Mouse (Mus musculus): Measurements from ENCODE around the gene Mpz. TPM values are rescaled to one million over a fixed set of nuclear protein-coding genes. Genes with fewer than 3 reads are reported as not detected.
A peak's percentile ranks its signal among the peaks of the same experiment; 100 is the strongest.
"Not testable (repeated sequence)": the region's sequence is repeated elsewhere in the genome, so short reads cannot be mapped to it uniquely, and the experiment has no call there.

The Mpz gene
- polyA plus RNA-seq, 1 experiment from 2014 or later, result 0.91 TPM

- Histone ChIP-seq H3K27ac (replicated peaks) (peak within 1 kb of the TSS; percentile 87), H3K27me3 (replicated peaks; ENCODE audit: low read depth, poor library complexity, severe bottlenecking) (no peaks in the 10 kb centered on the region), H3K9me3 (no peaks in the 10 kb centered on the region), H3K4me1 (peaks cover 20% of the 10 kb centered on the region), H3K36me3 (replicated peaks) (no peaks in the 10 kb centered on the region), H3K4me3 (peak within 1 kb of the TSS; percentile 68)
- WGBS, result under 1% methylated on average over 24 of the region's 24 CpGs
- peak; percentile 81 for DNase-seq (ENCODE audit: low spot score)
These were observed 36.6 kb upstream of the Mpz start, which contains the start of gene Cfap126 for GRCm38 (mm10) chr1:171113873-171114299. TSS of gene Cfap126 (plus strand) at chr1:171113918.

GRCm38 (mm10) chr1:171116280-171116679 is 34.2 kb upstream of the Mpz start:
- Histone ChIP-seq H3K4me1 (peaks cover 15% of the 10 kb centered on the region), H3K27me3 (replicated peaks; ENCODE audit: low read depth, poor library complexity, severe bottlenecking) (no peaks in the 10 kb centered on the region), H3K4me3 (no peak overlapping the region), H3K9me3 (no peaks in the 10 kb centered on the region), H3K36me3 (replicated peaks) (no peaks in the 10 kb centered on the region), H3K27ac (replicated peaks) (no peak overlapping the region)
- 78% methylated on average over 4 of the region's 4 CpGs for WGBS
- no peak for DNase-seq (ENCODE audit: low spot score)

- Histone ChIP-seq H3K27ac (replicated peaks) (no peak overlapping the region), H3K36me3 (replicated peaks) (no peaks in the 10 kb centered on the region), H3K9me3 (no peaks in the 10 kb centered on the region), H3K27me3 (replicated peaks; ENCODE audit: low read depth, poor library complexity, severe bottlenecking) (no peaks in the 10 kb centered on the region), H3K4me1 (peaks cover 24% of the 10 kb centered on the region), H3K4me3 (no peak overlapping the region)
- DNase-seq (ENCODE audit: low spot score), result peak; percentile 60
- WGBS, result 7% methylated on average over 4 of the region's 4 CpGs
These were observed 32.2 kb upstream of the Mpz start for GRCm38 (mm10) chr1:171118269-171118684.

- Histone ChIP-seq H3K27ac (replicated peaks) (no peak overlapping the region), H3K4me1 (peaks cover 17% of the 10 kb centered on the region), H3K9me3 (no peaks in the 10 kb centered on the region), H3K27me3 (replicated peaks; ENCODE audit: low read depth, poor library complexity, severe bottlenecking) (no peaks in the 10 kb centered on the region), H3K4me3 (no peak overlapping the region), H3K36me3 (replicated peaks) (no peaks in the 10 kb centered on the region)
- no peak for DNase-seq (ENCODE audit: low spot score)
- WGBS, result 91% methylated on average over 5 of the region's 5 CpGs
These were observed 31.5 kb upstream of the Mpz start for GRCm38 (mm10) chr1:171118996-171119395.

- no peak overlapping the region for H3K4me3 ChIP-seq
- H3K27me3 ChIP-seq (replicated peaks; ENCODE audit: low read depth, poor library complexity, severe bottlenecking), result no peaks in the 10 kb centered on the region
- H3K9me3 ChIP-seq, result no peaks in the 10 kb centered on the region
- peaks cover 15% of the 10 kb centered on the region for H3K4me1 ChIP-seq
- WGBS, result 89% methylated on average over 14 of the region's 14 CpGs
- H3K27ac ChIP-seq (replicated peaks), result no peak overlapping the region
- H3K36me3 ChIP-seq (replicated peaks), result no peaks in the 10 kb centered on the region
- no peak for DNase-seq (ENCODE audit: low spot score)
These were observed 31.1 kb upstream of the Mpz start for GRCm38 (mm10) chr1:171119405-171119804.

GRCm38 (mm10) chr1:171120893-171121292 is 29.6 kb upstream of the Mpz start:
- no peaks in the 10 kb centered on the region for H3K36me3 ChIP-seq (replicated peaks)
- no peak overlapping the region for H3K4me3 ChIP-seq
- DNase-seq (ENCODE audit: low spot score), result no peak
- H3K4me1 ChIP-seq, result peaks cover 15% of the 10 kb centered on the region
- no peaks in the 10 kb centered on the region for H3K9me3 ChIP-seq
- 46% methylated on average over 3 of the region's 3 CpGs for WGBS
- no peak overlapping the region for H3K27ac ChIP-seq (replicated peaks)
- no peaks in the 10 kb centered on the region for H3K27me3 ChIP-seq (replicated peaks; ENCODE audit: low read depth, poor library complexity, severe bottlenecking)

DNA sequence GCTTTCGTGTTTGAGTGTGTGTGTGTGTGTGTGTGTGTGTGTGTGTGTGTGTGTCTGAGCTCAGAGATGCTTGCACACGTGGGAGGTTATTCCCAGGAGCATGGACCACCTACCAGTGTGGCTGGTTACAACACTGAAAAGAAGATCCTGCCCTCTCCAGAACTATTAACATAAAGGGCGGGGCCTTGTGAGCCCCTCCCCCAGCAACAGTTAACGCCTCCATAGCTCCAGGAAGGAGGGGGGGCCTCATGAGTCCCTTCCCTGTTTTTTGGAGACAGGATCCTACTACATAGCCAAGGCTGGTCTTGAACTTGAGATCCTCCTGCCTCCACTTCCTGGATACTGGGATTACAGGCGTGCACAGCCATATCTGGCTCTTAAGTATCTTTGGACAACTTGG is 28.7 kb upstream of the Mpz start:
- no peak for DNase-seq (ENCODE audit: low spot score)
- peaks cover 4% of the 10 kb centered on the region; the same call in 1 of the 2 replicates for H3K36me3 ChIP-seq (replicated peaks)
- 47% methylated on average over 5 of the region's 5 CpGs for WGBS
- no peak overlapping the region for H3K27ac ChIP-seq (replicated peaks)
- H3K9me3 ChIP-seq, result no peaks in the 10 kb centered on the region
- peaks cover 15% of the 10 kb centered on the region for H3K4me1 ChIP-seq
- H3K4me3 ChIP-seq, result no peak overlapping the region
- no peaks in the 10 kb centered on the region for H3K27me3 ChIP-seq (replicated peaks; ENCODE audit: low read depth, poor library complexity, severe bottlenecking)

- 44% methylated on average over 7 of the region's 7 CpGs for WGBS
- Histone ChIP-seq H3K4me3 (no peak overlapping the region), H3K36me3 (replicated peaks) (peaks cover 12% of the 10 kb centered on the region), H3K27me3 (replicated peaks; ENCODE audit: low read depth, poor library complexity, severe bottlenecking) (no peaks in the 10 kb centered on the region), H3K27ac (replicated peaks) (no peak overlapping the region), H3K4me1 (peaks cover 15% of the 10 kb centered on the region), H3K9me3 (no peaks in the 10 kb centered on the region)
- peak; percentile 27 for DNase-seq (ENCODE audit: low spot score)
These were observed 27.6 kb upstream of the Mpz start for GRCm38 (mm10) chr1:171122932-171123331.

GRCm38 (mm10) chr1:171124398-171124797 is 26.1 kb upstream of the Mpz start:
- H3K27me3 ChIP-seq (replicated peaks; ENCODE audit: low read depth, poor library complexity, severe bottlenecking), result no peaks in the 10 kb centered on the region
- H3K36me3 ChIP-seq (replicated peaks), result peaks cover 25% of the 10 kb centered on the region
- no peaks in the 10 kb centered on the region for H3K9me3 ChIP-seq
- H3K4me1 ChIP-seq, result peaks cover 15% of the 10 kb centered on the region
- 90% methylated on average over 5 of the region's 5 CpGs for WGBS
- no peak overlapping the region for H3K4me3 ChIP-seq
- H3K27ac ChIP-seq (replicated peaks), result no peak overlapping the region
- no peak for DNase-seq (ENCODE audit: low spot score)

DNA sequence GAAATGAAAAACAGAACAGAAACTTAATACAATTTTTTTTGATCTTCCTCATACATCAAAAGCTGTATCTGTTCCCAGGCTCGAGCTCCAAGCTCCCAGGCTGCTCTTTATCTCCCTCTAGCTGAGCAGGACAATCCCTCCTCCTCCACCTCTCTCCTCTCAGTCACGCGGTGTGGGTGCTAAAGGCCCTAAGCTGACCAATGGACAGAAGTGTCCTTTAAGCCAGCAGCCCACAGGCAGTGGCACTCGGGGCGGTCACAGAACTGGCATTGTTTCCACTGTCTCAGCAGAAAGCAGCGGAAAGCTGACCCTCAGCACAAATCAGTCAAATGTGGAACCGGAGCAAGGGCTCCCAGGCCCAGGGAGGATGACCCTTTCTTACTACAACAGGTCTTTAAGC is 21.3 kb upstream of the Mpz start:
- H3K9me3 ChIP-seq, result no peaks in the 10 kb centered on the region
- DNase-seq (ENCODE audit: low spot score), result no peak
- no peak overlapping the region for H3K4me3 ChIP-seq
- WGBS, result 47% methylated on average over 7 of the region's 7 CpGs
- no peaks in the 10 kb centered on the region for H3K27me3 ChIP-seq (replicated peaks; ENCODE audit: low read depth, poor library complexity, severe bottlenecking)
- peaks cover 70% of the 10 kb centered on the region for H3K36me3 ChIP-seq (replicated peaks)
- H3K4me1 ChIP-seq, result no peaks in the 10 kb centered on the region
- no peak overlapping the region for H3K27ac ChIP-seq (replicated peaks)

DNA sequence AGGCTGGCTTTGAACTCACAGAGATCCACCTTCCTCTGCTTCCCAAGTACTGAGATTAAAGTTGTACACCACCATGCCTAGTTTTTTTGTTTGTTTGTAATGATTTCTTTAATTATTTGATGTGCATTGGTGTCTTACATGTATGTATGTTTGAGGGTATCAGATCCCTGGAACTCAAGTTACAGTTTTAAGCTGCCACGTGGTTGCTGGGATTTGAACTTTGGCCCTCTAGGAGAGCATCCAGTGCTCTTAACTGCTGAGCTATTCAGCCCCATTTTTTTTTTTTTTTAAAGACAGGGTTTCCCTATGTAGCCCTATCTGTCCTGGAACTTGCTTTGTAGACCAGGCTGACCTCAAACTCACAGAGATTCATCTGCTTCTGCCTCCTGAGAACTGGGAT is 19.5 kb upstream of the Mpz start:
- Histone ChIP-seq H3K4me3 (no peak overlapping the region), H3K27ac (replicated peaks) (no peak overlapping the region), H3K4me1 (no peaks in the 10 kb centered on the region), H3K27me3 (replicated peaks; ENCODE audit: low read depth, poor library complexity, severe bottlenecking) (no peaks in the 10 kb centered on the region), H3K36me3 (replicated peaks) (peaks cover 87% of the 10 kb centered on the region), H3K9me3 (no peaks in the 10 kb centered on the region)
- no peak for DNase-seq (ENCODE audit: low spot score)
- 89% methylated on average over 1 of the region's 1 CpGs for WGBS

- Histone ChIP-seq H3K36me3 (replicated peaks) (peaks cover 93% of the 10 kb centered on the region), H3K4me1 (no peaks in the 10 kb centered on the region), H3K27me3 (replicated peaks; ENCODE audit: low read depth, poor library complexity, severe bottlenecking) (no peaks in the 10 kb centered on the region), H3K4me3 (no peak overlapping the region), H3K9me3 (no peaks in the 10 kb centered on the region), H3K27ac (replicated peaks) (no peak overlapping the region)
- no peak for DNase-seq (ENCODE audit: low spot score)
- WGBS, result 93% methylated on average over 2 of the region's 2 CpGs
These were observed 14.9 kb upstream of the Mpz start for GRCm38 (mm10) chr1:171135600-171135999.

DNA sequence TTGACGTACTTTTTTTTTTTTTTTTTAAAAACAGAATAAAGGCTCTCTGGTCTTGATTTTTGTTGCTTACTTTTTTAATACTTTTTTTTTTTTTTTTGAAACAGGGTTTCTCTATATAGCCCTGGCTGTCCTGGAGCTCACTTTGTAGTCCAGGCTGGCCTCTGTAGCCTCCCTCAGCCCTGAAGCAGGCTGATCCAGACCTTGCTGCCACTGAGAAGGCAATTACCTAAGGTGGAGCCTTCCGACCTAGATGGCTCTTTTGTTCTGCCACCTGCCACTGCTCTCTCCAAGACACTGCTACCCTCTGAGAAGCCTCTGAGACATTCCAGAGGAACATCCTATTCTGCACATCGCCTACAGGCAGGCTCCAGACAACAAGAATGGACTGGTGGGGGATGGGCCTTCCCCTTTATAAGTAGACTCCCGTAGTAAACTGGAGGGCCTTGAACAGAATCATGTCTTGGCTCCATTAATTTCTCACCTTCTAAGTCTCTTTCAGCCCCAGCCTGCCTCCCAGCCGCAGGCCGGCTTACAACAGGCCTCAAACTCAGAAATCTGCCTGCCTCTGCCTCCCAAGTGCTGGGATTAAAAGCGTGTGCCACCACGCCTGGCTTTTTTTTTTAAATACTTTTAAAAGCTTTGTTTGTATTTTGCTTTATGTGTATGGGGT is 12.9 kb upstream of the Mpz start:
- not testable (repeated sequence) for H3K27ac ChIP-seq (replicated peaks); H3K9me3 ChIP-seq; H3K4me1 ChIP-seq; DNase-seq (ENCODE audit: low spot score); H3K27me3 ChIP-seq (replicated peaks; ENCODE audit: low read depth, poor library complexity, severe bottlenecking); H3K4me3 ChIP-seq
- peaks cover 97% of the 10 kb centered on the region for H3K36me3 ChIP-seq (replicated peaks)
- WGBS, result 89% methylated on average over 8 of the region's 8 CpGs

All from embryonic facial prominence, embryonic 10.5 days (tissue).